ENCODE assay signal across 22 mouse cellular contexts in genomic region chr11:61585421-61585820, GRCm38 (mm10). TPM values are rescaled to one million over a fixed set of nuclear protein-coding genes. Genes with fewer than 3 reads are reported as not detected.
DNase-seq lines count a peak whose midpoint lies in the region; ATAC-seq lines count a peak whose summit lies in the region.
"Had no signal": no experiment of that assay in that cellular context is flagged by ENCODE, and none has a peak within 500 bp of the region (broad histone marks: within the 10 kb centered on the region; RNA-seq: fewer than 3 reads in every experiment).

No protein-coding gene starts in this region.

- H3K36me3 ChIP-seq in heart, embryonic 12.5 days: no peaks in the 10 kb centered on the region
- no peaks in the 10 kb centered on the region for H3K36me3 ChIP-seq in kidney, embryonic 15.5 days
- H3K36me3 ChIP-seq: embryonic facial prominence, embryonic 15.5 days; forebrain, embryonic 10.5 days; heart, embryonic 13.5 days; hindbrain, embryonic 12.5 days had no signal

- ATAC-seq in heart, embryonic 12.5 days (ENCODE audit: insufficient number of reproducible peaks, low FRiP score): no peak
- no peak for ATAC-seq in kidney, embryonic 15.5 days (replicated peaks; ENCODE audit: low FRiP score)
- ATAC-seq: forebrain, embryonic 14.5 days; hindbrain, embryonic 16.5 days; inflammation-experienced regulatory T-cells, adult 6 months had no signal

- H3K9me3 ChIP-seq in heart, embryonic 12.5 days (replicated peaks): no peaks in the 10 kb centered on the region
- H3K9me3 ChIP-seq in kidney, embryonic 15.5 days (replicated peaks): no peaks in the 10 kb centered on the region
- H3K9me3 ChIP-seq: embryonic facial prominence, embryonic 15.5 days; forebrain, embryonic 10.5 days; heart, embryonic 13.5 days; hindbrain, embryonic 12.5 days had no signal

- H3K4me3 ChIP-seq in heart, embryonic 12.5 days: no peak overlapping the region
- H3K4me3 ChIP-seq in kidney, embryonic 15.5 days (replicated peaks): no peak overlapping the region
- H3K4me3 ChIP-seq: embryonic facial prominence, embryonic 15.5 days; erythroblast, embryonic 14.5 days; forebrain, embryonic 10.5 days; heart, embryonic 13.5 days; hindbrain, embryonic 12.5 days had no signal

- WGBS in heart, embryonic 12.5 days: 76% methylated on average over 4 of the region's 4 CpGs
- 40% methylated on average over 4 of the region's 4 CpGs for WGBS in kidney, embryonic 15.5 days

- H3K27ac ChIP-seq in heart, embryonic 12.5 days (ENCODE audit: poor library complexity, severe bottlenecking): no peak overlapping the region
- no peak overlapping the region for H3K27ac ChIP-seq in kidney, embryonic 15.5 days
- H3K27ac ChIP-seq: embryonic facial prominence, embryonic 15.5 days; forebrain, embryonic 10.5 days; heart, embryonic 13.5 days; hindbrain, embryonic 12.5 days had no signal

- no peaks in the 10 kb centered on the region for H3K27me3 ChIP-seq in heart, embryonic 12.5 days (replicated peaks)
- no peaks in the 10 kb centered on the region for H3K27me3 ChIP-seq in kidney, embryonic 15.5 days
- H3K27me3 ChIP-seq: embryonic facial prominence, embryonic 15.5 days; heart, embryonic 13.5 days; hindbrain, embryonic 12.5 days had no signal

- no peak overlapping the region for H3K9ac ChIP-seq in heart, embryonic 12.5 days
- no peak overlapping the region for H3K9ac ChIP-seq in kidney, embryonic 15.5 days
- H3K9ac ChIP-seq: embryonic facial prominence, embryonic 15.5 days; heart, embryonic 13.5 days; hindbrain, embryonic 12.5 days had no signal

- H3K4me1 ChIP-seq in heart, embryonic 12.5 days (replicated peaks): no peaks in the 10 kb centered on the region
- H3K4me1 ChIP-seq in kidney, embryonic 15.5 days: peaks cover 6% of the 10 kb centered on the region
- H3K4me1 ChIP-seq: heart, embryonic 13.5 days; hindbrain, embryonic 12.5 days had no signal

- peak; percentile 95 for DNase-seq in heart, adult 11 months
- peak; percentile 45 for DNase-seq in kidney, adult 9 months
- DNase-seq in ES-CJ7 (ENCODE audit: low read depth, low spot score): peak; percentile 27
- peak; percentile 50 for DNase-seq in kidney, postnatal 14 days
- no peak for DNase-seq in right cerebral cortex, postnatal 25 days
- DNase-seq in natural killer cell, adult 2 months (ENCODE audit: low spot score in 2 of 2): no peak
- DNase-seq: adrenal gland, postnatal 25 days; cerebellum, adult 2 months; cerebellum, postnatal 14 days; embryo, embryonic 11 days; gastrocnemius, postnatal 36 days; heart, postnatal 4 days had no signal

- no peak overlapping the region for H3K4me2 ChIP-seq in heart, embryonic 12.5 days
- H3K4me2 ChIP-seq in kidney, embryonic 15.5 days: no peak overlapping the region
- H3K4me2 ChIP-seq: embryonic facial prominence, embryonic 15.5 days; heart, embryonic 13.5 days; hindbrain, embryonic 12.5 days had no signal

RNA-seq across cellular contexts. Expression of gene Epn2, which starts 5.9 kb away (rescaled TPM):
- polyA plus RNA-seq in heart, embryonic 12.5 days (2016; fragmentation: Nextera tagmentation; extraction: Ambion mirVana): 23.1 and 25.9 TPM in 2 replicates
- 22.1 and 25.5 TPM in 2 replicates for polyA plus RNA-seq in kidney, embryonic 15.5 days (2015; fragmentation: Nextera tagmentation; extraction: Ambion mirVana)
- polyA plus RNA-seq: erythroblast, embryonic 14.5 days had no signal

Comparison
In these comparisons a context has a peak if more than half of its experiments do, and no peak if none do; other contexts are left out.
1. DNase-seq: peak in heart, adult 11 months (single experiment), kidney, adult 9 months (single experiment), ES-CJ7 (single experiment) and kidney, postnatal 14 days (single experiment); none in right cerebral cortex, postnatal 25 days (single experiment) and natural killer cell, adult 2 months (0 of 2).